Mouse (Mus musculus) adrenal gland (tissue): ENCODE results near the gene Fam161a.

Experiments
- intact Hi-C: fragments of 180-260 bp; cut with DNase I; formaldehyde crosslinking; loops from one replicate; pipeline ENCODE4 v1.15.1; 2025
- long read RNA-seq, 2 experiments: library from polyadenylated mRNA; unstranded; transcript quantifications; one replicate each; pipeline ENCODE4 v2.0.0; 2020; ENCODE audit warnings: borderline replicate concordance in 1 of 2; ENCODE audit not compliant: insufficient replicate concordance in 1 of 2

Gene Fam161a
- long read RNA-seq, experiment 1, partial matches to known transcripts = 3 of 23 reads
- long read RNA-seq, experiment 1, other reads (novel, unspliced or antisense) = 14 of 23 reads
- long read RNA-seq, experiment 2, partial matches to known transcripts = 10 of 26 reads
- long read RNA-seq, experiment 2, other reads (novel, unspliced or antisense) = 12 of 26 reads

GRCm38 (mm10) chr11:23007481-23008180, at the start of gene Fam161a:
Fam161a (plus strand) TSS chr11:23007531.
- intact Hi-C loops = loop anchor here (5.0 kb wide), 1 partner anchor 255 kb away; no protein-coding TSS in a partner anchor

- intact Hi-C loops = loop anchor here (2.0 to 10.0 kb wide), 4 partner anchors 96 to 733 kb away; partner anchors contain the start of gene B3gnt2
Measured at GRCm38 (mm10) chr11:22957791-22958374, 49.4 kb upstream of the Fam161a start.

- intact Hi-C loops = no loop called here
Measured at GRCm38 (mm10) chr11:22962101-22962500, 45.2 kb upstream of the Fam161a start.

- intact Hi-C loops = no loop called here
Measured at GRCm38 (mm10) chr11:22964401-22964800, 42.9 kb upstream of the Fam161a start.

GRCm38 (mm10) chr11:22965503-22965902, 41.8 kb upstream of the Fam161a start:
- intact Hi-C loops = no loop called here

GRCm38 (mm10) chr11:22969486-22969885, 37.8 kb upstream of the Fam161a start:
- intact Hi-C loops = no loop called here

GRCm38 (mm10) chr11:22970546-22970945, 36.8 kb upstream of the Fam161a start:
- intact Hi-C loops = no loop called here

GRCm38 (mm10) chr11:22971835-22972709, 35.3 kb upstream of the Fam161a start, which contains the start of gene Zrsr1:
Zrsr1 (plus strand) TSS chr11:22972005.
- intact Hi-C loops = no loop called here

- intact Hi-C loops = no loop called here
Measured at GRCm38 (mm10) chr11:22972746-22973526, 34.4 kb upstream of the Fam161a start.

GRCm38 (mm10) chr11:22973599-22973998, 33.7 kb upstream of the Fam161a start:
- intact Hi-C loops = no loop called here

- intact Hi-C loops = no loop called here
Measured at GRCm38 (mm10) chr11:22978215-22978614, 29.1 kb upstream of the Fam161a start.

GRCm38 (mm10) chr11:22978711-22979110, 28.6 kb upstream of the Fam161a start:
- intact Hi-C loops = no loop called here

GRCm38 (mm10) chr11:22979221-22979620, 28.1 kb upstream of the Fam161a start:
- intact Hi-C loops = no loop called here

GRCm38 (mm10) chr11:22981041-22981440, 26.3 kb upstream of the Fam161a start:
- intact Hi-C loops = loop anchor here (10.0 kb wide), 1 partner anchor 696 kb away; no protein-coding TSS in a partner anchor

GRCm38 (mm10) chr11:22981543-22981950, 25.8 kb upstream of the Fam161a start:
- intact Hi-C loops = loop anchor here (10.0 kb wide), 1 partner anchor 697 kb away; no protein-coding TSS in a partner anchor

GRCm38 (mm10) chr11:22981984-22982757, 25.2 kb upstream of the Fam161a start, which contains the start of the genes Gm28048 and Commd1:
Gm28048 (minus strand) TSS chr11:22982090.
Commd1 (minus strand) TSS chr11:22982382.
- intact Hi-C loops = loop anchor here (10.0 kb wide), 1 partner anchor 697 kb away; no protein-coding TSS in a partner anchor

GRCm38 (mm10) chr11:22982846-22983245, 24.5 kb upstream of the Fam161a start:
- intact Hi-C loops = loop anchor here (10.0 kb wide), 1 partner anchor 698 kb away; no protein-coding TSS in a partner anchor

GRCm38 (mm10) chr11:22985510-22985909, 21.8 kb upstream of the Fam161a start:
- intact Hi-C loops = loop anchor here (5.0 to 10.0 kb wide), 2 partner anchors 287 to 701 kb away; no protein-coding TSS in a partner anchor

GRCm38 (mm10) chr11:22987357-22987756, 20.0 kb upstream of the Fam161a start:
- intact Hi-C loops = loop anchor here (5.0 to 10.0 kb wide), 2 partner anchors 285 to 703 kb away; no protein-coding TSS in a partner anchor
